Mouse (Mus musculus) forebrain, embryonic 15.5 days (tissue): ENCODE data around the gene Fam160b1. TPM values are rescaled to one million over a fixed set of nuclear protein-coding genes. Genes with fewer than 3 reads are reported as not detected.

Experiments used
- ATAC-seq: fragments of 200-750 bp; cut with Nextera tagmentation; replicated peaks from 2 replicates; pipeline ENCODE4 v1.8.0; 2017; ENCODE audit warnings: mild to moderate bottlenecking, moderate TSS enrichment, moderate library complexity
- H3K27ac ChIP-seq: fragments of 300-500 bp; sonication (generic); replicated peaks from 2 replicates; pipeline ENCODE4 v1.5.1; 2015; ENCODE audit warnings: mild to moderate bottlenecking, inconsistent platforms
- H3K27me3 ChIP-seq: fragments of 300-500 bp; sonication (generic); 2 replicates; pipeline ENCODE4 v1.6.1; 2015; ENCODE audit warnings: inconsistent platforms
- H3K36me3 ChIP-seq: fragments of 300-500 bp; sonication (generic); 2 replicates; pipeline ENCODE4 v1.6.1; 2015; ENCODE audit warnings: mild to moderate bottlenecking, inconsistent platforms
- H3K4me1 ChIP-seq: fragments of 300-500 bp; sonication (generic); 2 replicates; pipeline ENCODE4 v1.6.1; 2015; ENCODE audit warnings: inconsistent platforms
- H3K4me2 ChIP-seq: fragments of 300-500 bp; sonication (generic); replicated peaks from 2 replicates; pipeline ENCODE4 v1.6.1; 2015; ENCODE audit warnings: mild to moderate bottlenecking, inconsistent platforms
- H3K4me3 ChIP-seq: fragments of 300-500 bp; sonication (generic); 2 replicates; pipeline ENCODE4 v1.5.1; 2015; ENCODE audit warnings: mild to moderate bottlenecking, inconsistent platforms
- H3K9ac ChIP-seq: fragments of 300-500 bp; sonication (generic); replicated peaks from 2 replicates; pipeline ENCODE4 v1.6.1; 2015; ENCODE audit warnings: mild to moderate bottlenecking, inconsistent platforms
- H3K9me3 ChIP-seq: fragments of 300-500 bp; sonication (generic); 2 replicates; pipeline ENCODE4 v1.6.1; 2016; ENCODE audit warnings: inconsistent platforms
- WGBS: fragments of 180-500 bp; shearing (Covaris S2); methylation state at CpG from one replicate; pipeline ENCODE4 v1.1.7; 2015; ENCODE audit warnings: mixed read lengths; 5-methylcytosine and 5-hydroxymethylcytosine counted together
- polyA plus RNA-seq: library from polyadenylated mRNA; unstranded; fragments of >200 nt; fragmentation: Nextera tagmentation; extraction: Ambion mirVana; gene quantifications from 2 replicates; pipeline ENCODE4 v1.2.1, GENCODE M21; 2015

Gene Fam160b1
- 13.8 and 15.7 TPM in 2 replicates for polyA plus RNA-seq

GRCm38 (mm10) chr19:57360341-57361130 is at the start of gene Fam160b1:
Gene Fam160b1 (plus strand): TSS chr19:57360680.
- Histone ChIP-seq H3K27ac (peak within 1 kb of the TSS; percentile 94), H3K9me3 (no peaks in the 10 kb centered on the region), H3K4me1 (peaks cover 47% of the 10 kb centered on the region), H3K27me3 (no peaks in the 10 kb centered on the region), H3K4me2 (peak within 1 kb of the TSS; percentile 52), H3K36me3 (no peaks in the 10 kb centered on the region), H3K9ac (peak within 1 kb of the TSS; percentile 99), H3K4me3 (peak within 1 kb of the TSS; percentile 88)
- ATAC-seq: peak; percentile 92
- under 1% methylated on average over 61 of the region's 70 CpGs for WGBS

- Histone ChIP-seq H3K27me3 (no peaks in the 10 kb centered on the region), H3K27ac (no peak overlapping the region), H3K4me1 (peaks cover 25% of the 10 kb centered on the region), H3K9ac (no peak overlapping the region), H3K4me3 (no peak overlapping the region), H3K9me3 (no peaks in the 10 kb centered on the region), H3K36me3 (no peaks in the 10 kb centered on the region), H3K4me2 (peak overlapping the region; percentile 91)
- ATAC-seq: no peak
- 80% methylated on average over 10 of the region's 10 CpGs for WGBS
Observed at GRCm38 (mm10) chr19:57313226-57313625, 47.3 kb upstream of the Fam160b1 start.

GRCm38 (mm10) chr19:57313891-57314345 is 46.6 kb upstream of the Fam160b1 start:
- Histone ChIP-seq H3K27ac (peak overlapping the region; percentile 86), H3K9me3 (no peaks in the 10 kb centered on the region)
- 55% methylated on average over 3 of the region's 3 CpGs for WGBS

GRCm38 (mm10) chr19:57314346-57315012 is 46.0 kb upstream of the Fam160b1 start, which contains the start of gene Ablim1:
Gene Ablim1 (minus strand): TSS chr19:57314919.
- Histone ChIP-seq H3K9me3 (no peaks in the 10 kb centered on the region), H3K4me2 (peak within 1 kb of the TSS; percentile 91), H3K36me3 (no peaks in the 10 kb centered on the region), H3K4me1 (peaks cover 25% of the 10 kb centered on the region), H3K27me3 (no peaks in the 10 kb centered on the region), H3K27ac (peak within 1 kb of the TSS; percentile 86), H3K9ac (peak within 1 kb of the TSS; percentile 71), H3K4me3 (peak within 1 kb of the TSS; percentile 65)
- ATAC-seq: peak; percentile 73
- WGBS: under 1% methylated on average over 52 of the region's 52 CpGs

More at GRCm38 (mm10) chr19:57313891-57314345, 46.6 kb upstream of the Fam160b1 start:
- H3K4me1 ChIP-seq: peaks cover 25% of the 10 kb centered on the region
- no peak for ATAC-seq
- peak overlapping the region; percentile 71 for H3K9ac ChIP-seq
- peak overlapping the region; percentile 91 for H3K4me2 ChIP-seq
- H3K27me3 ChIP-seq: no peaks in the 10 kb centered on the region
- H3K36me3 ChIP-seq: no peaks in the 10 kb centered on the region
- H3K4me3 ChIP-seq: peak overlapping the region; percentile 65

- ATAC-seq: peak; percentile 64
- H3K9me3 ChIP-seq: no peaks in the 10 kb centered on the region
- H3K27me3 ChIP-seq: no peaks in the 10 kb centered on the region
- peaks cover 25% of the 10 kb centered on the region for H3K4me1 ChIP-seq
- H3K9ac ChIP-seq: peak overlapping the region; percentile 71
- 41% methylated on average over 11 of the region's 11 CpGs for WGBS
- no peaks in the 10 kb centered on the region for H3K36me3 ChIP-seq
- H3K4me3 ChIP-seq: peak overlapping the region; percentile 65
- H3K27ac ChIP-seq: peak overlapping the region; percentile 86
- H3K4me2 ChIP-seq: peak overlapping the region; percentile 91
Observed at GRCm38 (mm10) chr19:57315013-57315565, 45.4 kb upstream of the Fam160b1 start.

GRCm38 (mm10) chr19:57316597-57316996 is 43.9 kb upstream of the Fam160b1 start:
- Histone ChIP-seq H3K4me1 (peaks cover 25% of the 10 kb centered on the region), H3K27ac (no peak overlapping the region), H3K36me3 (no peaks in the 10 kb centered on the region), H3K27me3 (no peaks in the 10 kb centered on the region), H3K9ac (no peak overlapping the region), H3K4me3 (no peak overlapping the region), H3K4me2 (no peak overlapping the region), H3K9me3 (no peaks in the 10 kb centered on the region)
- no peak for ATAC-seq
- 90% methylated on average over 3 of the region's 3 CpGs for WGBS

GRCm38 (mm10) chr19:57320656-57321382 is 39.7 kb upstream of the Fam160b1 start:
- H3K9ac ChIP-seq: no peak overlapping the region
- 72% methylated on average over 9 of the region's 9 CpGs for WGBS
- ATAC-seq: no peak
- H3K27me3 ChIP-seq: no peaks in the 10 kb centered on the region
- H3K4me3 ChIP-seq: no peak overlapping the region
- H3K4me1 ChIP-seq: 0 out of 2 replicates have a peak, but pooled peaks cover under 1% of the 10 kb centered on the region
- H3K9me3 ChIP-seq: no peaks in the 10 kb centered on the region
- H3K27ac ChIP-seq: no peak overlapping the region
- H3K36me3 ChIP-seq: no peaks in the 10 kb centered on the region
- H3K4me2 ChIP-seq: no peak overlapping the region

GRCm38 (mm10) chr19:57321839-57322238 is 38.6 kb upstream of the Fam160b1 start:
- H3K27me3 ChIP-seq: no peaks in the 10 kb centered on the region
- ATAC-seq: no peak
- H3K9ac ChIP-seq: no peak overlapping the region
- no peaks in the 10 kb centered on the region for H3K9me3 ChIP-seq
- no peak overlapping the region for H3K4me3 ChIP-seq
- H3K4me2 ChIP-seq: no peak overlapping the region
- H3K36me3 ChIP-seq: no peaks in the 10 kb centered on the region
- peaks cover 3% of the 10 kb centered on the region; the same call in 1 of the 2 replicates for H3K4me1 ChIP-seq
- no peak overlapping the region for H3K27ac ChIP-seq
- 85% methylated on average over 3 of the region's 3 CpGs for WGBS

- Histone ChIP-seq H3K4me2 (no peak overlapping the region), H3K36me3 (no peaks in the 10 kb centered on the region), H3K27ac (no peak overlapping the region; the same call in 1 of the 2 replicates), H3K9me3 (no peaks in the 10 kb centered on the region), H3K27me3 (no peaks in the 10 kb centered on the region), H3K9ac (no peak overlapping the region), H3K4me3 (no peak overlapping the region), H3K4me1 (peaks cover 3% of the 10 kb centered on the region; the same call in 1 of the 2 replicates)
- WGBS: 71% methylated on average over 4 of the region's 4 CpGs
- ATAC-seq: no peak
Observed at GRCm38 (mm10) chr19:57322491-57322890, 38.0 kb upstream of the Fam160b1 start.

GRCm38 (mm10) chr19:57323087-57323486 is 37.4 kb upstream of the Fam160b1 start:
- 70% methylated on average over 8 of the region's 8 CpGs for WGBS
- Histone ChIP-seq H3K9me3 (no peaks in the 10 kb centered on the region), H3K4me1 (peaks cover 3% of the 10 kb centered on the region; the same call in 1 of the 2 replicates), H3K27me3 (no peaks in the 10 kb centered on the region), H3K4me2 (no peak overlapping the region), H3K36me3 (no peaks in the 10 kb centered on the region), H3K4me3 (no peak overlapping the region), H3K9ac (no peak overlapping the region), H3K27ac (no peak overlapping the region; the same call in 1 of the 2 replicates)
- ATAC-seq: peak; percentile 48; the same call in 1 of the 2 replicates

GRCm38 (mm10) chr19:57325748-57326300 is 34.7 kb upstream of the Fam160b1 start:
- WGBS: 33% methylated on average over 7 of the region's 7 CpGs
- Histone ChIP-seq H3K9me3 (no peaks in the 10 kb centered on the region), H3K27ac (no peak overlapping the region), H3K4me3 (no peak overlapping the region), H3K27me3 (no peaks in the 10 kb centered on the region), H3K4me2 (no peak overlapping the region), H3K4me1 (peaks cover 3% of the 10 kb centered on the region; the same call in 1 of the 2 replicates), H3K36me3 (no peaks in the 10 kb centered on the region), H3K9ac (no peak overlapping the region)
- 0 out of 2 replicates have a peak, but pooled peaks have one; percentile 38 for ATAC-seq
